Mouse (Mus musculus) bone marrow, adult 2 months (tissue): ENCODE measurements at regions not wholly inside any gene's neighbourhood (a gene's known extent, or its start where the extent isn't known, plus 50 kb on each side); places are given as distances from the start of the nearest gene placed in this dataset.

Experiments used
- CTCF ChIP-seq: fragments of 200-500 bp; IDR thresholded peaks from 2 replicates; pipeline ENCODE4 v1.5.1; 2011; ENCODE audit warnings: low read length, control low read depth; ENCODE audit not compliant: control insufficient read depth, insufficient read depth
- POLR2A ChIP-seq: fragments of 200-500 bp; IDR thresholded peaks from 2 replicates; pipeline ENCODE4 v1.6.1; 2011; ENCODE audit warnings: low read depth, mild to moderate bottlenecking, control low read depth, low read length, borderline replicate concordance; ENCODE audit not compliant: control insufficient read depth

- TF ChIP-seq CTCF (no peak), POLR2A (no peak)
These were observed 215.2 kb downstream of the Arl4a start for GRCm38 (mm10) chr12:39822671-39823070.
